Mouse (Mus musculus) gastrocnemius, postnatal 36 days (tissue): ENCODE measurements at regions not wholly inside any gene's neighbourhood (a gene's known extent, or its start where the extent isn't known, plus 50 kb on each side); places are given as distances from the start of the nearest gene placed in this dataset.

Experiments
- DNase-seq, 2 experiments: peaks; one replicate each; pipeline ENCODE4 v3.0.0; 2022
- intact Hi-C: fragments of 180-260 bp; cut with DNase I; formaldehyde crosslinking; loops from one replicate; pipeline ENCODE4 v1.15.1; 2025

- intact Hi-C loops = no loop called here
- DNase-seq = no peak
These were observed 813.0 kb downstream of the Ryr2 start for GRCm38 (mm10) chr13:11293750-11294149.

GRCm38 (mm10) chr13:11273896-11274295, 832.8 kb downstream of the Ryr2 start:
- no peak for DNase-seq
- intact Hi-C loops = no loop called here

- intact Hi-C loops = no loop called here
- peak; percentile 16 to 17 for DNase-seq
These were observed 837.9 kb downstream of the Ryr2 start for GRCm38 (mm10) chr13:11268673-11269340.

- intact Hi-C loops = no loop called here
- no peak for DNase-seq
These were observed 859.2 kb downstream of the Ryr2 start for GRCm38 (mm10) chr13:11247541-11247940.

- intact Hi-C loops = no loop called here
- no peak for DNase-seq
These were observed 856.2 kb upstream of the Chrm3 start for GRCm38 (mm10) chr13:11216671-11217330.

GRCm38 (mm10) chr13:11210109-11210508, 849.5 kb upstream of the Chrm3 start:
- no peak for DNase-seq
- intact Hi-C loops = no loop called here

GRCm38 (mm10) chr13:11205216-11205786, 844.7 kb upstream of the Chrm3 start:
- intact Hi-C loops = no loop called here
- DNase-seq = no peak

- intact Hi-C loops = no loop called here
- no peak for DNase-seq
These were observed 841.3 kb upstream of the Chrm3 start for GRCm38 (mm10) chr13:11201978-11202377.

GRCm38 (mm10) chr13:11192471-11192870, 831.8 kb upstream of the Chrm3 start:
- DNase-seq = no peak
- intact Hi-C loops = no loop called here

- DNase-seq = no peak
- intact Hi-C loops = no loop called here
These were observed 820.5 kb upstream of the Chrm3 start for GRCm38 (mm10) chr13:11181191-11181590.

- no peak for DNase-seq
- intact Hi-C loops = no loop called here
These were observed 819.7 kb upstream of the Chrm3 start for GRCm38 (mm10) chr13:11180356-11180755.

GRCm38 (mm10) chr13:11178586-11178985, 817.9 kb upstream of the Chrm3 start:
- intact Hi-C loops = no loop called here
- no peak for DNase-seq

GRCm38 (mm10) chr13:11177642-11178420, 817.2 kb upstream of the Chrm3 start:
- no peak for DNase-seq
- intact Hi-C loops = no loop called here

- intact Hi-C loops = no loop called here
- no peak for DNase-seq
These were observed 806.5 kb upstream of the Chrm3 start for GRCm38 (mm10) chr13:11167115-11167514.

- DNase-seq = no peak
- intact Hi-C loops = no loop called here
These were observed 803.5 kb upstream of the Chrm3 start for GRCm38 (mm10) chr13:11164130-11164529.

GRCm38 (mm10) chr13:11147268-11147667, 786.6 kb upstream of the Chrm3 start:
- intact Hi-C loops = no loop called here
- no peak for DNase-seq

GRCm38 (mm10) chr13:11107693-11108092, 747.0 kb upstream of the Chrm3 start:
- no peak for DNase-seq
- intact Hi-C loops = no loop called here

GRCm38 (mm10) chr13:11106426-11106825, 745.8 kb upstream of the Chrm3 start:
- intact Hi-C loops = no loop called here
- no peak for DNase-seq

- no peak for DNase-seq
- intact Hi-C loops = no loop called here
These were observed 744.9 kb upstream of the Chrm3 start for GRCm38 (mm10) chr13:11105571-11105970.

GRCm38 (mm10) chr13:11099586-11099950, 738.9 kb upstream of the Chrm3 start:
- no peak for DNase-seq
- intact Hi-C loops = no loop called here

- DNase-seq = no peak
- intact Hi-C loops = no loop called here
These were observed 738.4 kb upstream of the Chrm3 start for GRCm38 (mm10) chr13:11098899-11099585.
